Mouse (Mus musculus): ENCODE measurements around the gene Aup1.

Aup1 gene

GRCm38 (mm10) chr6:83054074-83054851 lies at the start of gene Aup1:
Gene Aup1, plus strand, starts transcription at chr6:83054521.
- DNase-seq (ENCODE audit: low spot score in 2 of 2), result peak; percentile 96 to 98

GRCm38 (mm10) chr6:83004872-83005271 lies 49.4 kb upstream of the Aup1 start:
- peak; percentile 15 to 28 for DNase-seq (ENCODE audit: low spot score in 2 of 2)

GRCm38 (mm10) chr6:83005444-83006011 lies 48.8 kb upstream of the Aup1 start:
- DNase-seq (ENCODE audit: low spot score in 2 of 2), result no peak

- no peak for DNase-seq (ENCODE audit: low spot score in 2 of 2)
Observed at GRCm38 (mm10) chr6:83006114-83006513, 48.2 kb upstream of the Aup1 start.

DNA sequence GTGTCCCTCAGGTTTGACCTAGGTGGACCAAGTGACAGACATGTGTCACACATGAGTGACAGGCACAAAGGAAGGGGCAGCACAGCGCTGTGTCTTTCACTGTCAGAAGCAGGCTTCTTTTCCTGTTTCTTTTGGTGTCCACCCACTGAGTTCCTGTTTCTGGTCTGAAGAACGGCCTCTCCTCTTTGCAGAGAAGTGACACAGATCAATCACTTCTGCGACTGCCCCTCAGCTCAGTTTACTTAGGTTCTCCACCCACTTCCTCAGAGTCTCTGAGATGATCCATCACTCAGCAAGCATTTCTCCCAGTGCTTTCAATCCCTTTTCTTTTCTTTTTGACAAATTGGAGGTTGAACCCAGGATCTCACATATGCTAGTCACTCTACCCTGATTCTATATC lies 45.7 kb upstream of the Aup1 start:
- DNase-seq (ENCODE audit: low spot score in 2 of 2), result no peak

DNA sequence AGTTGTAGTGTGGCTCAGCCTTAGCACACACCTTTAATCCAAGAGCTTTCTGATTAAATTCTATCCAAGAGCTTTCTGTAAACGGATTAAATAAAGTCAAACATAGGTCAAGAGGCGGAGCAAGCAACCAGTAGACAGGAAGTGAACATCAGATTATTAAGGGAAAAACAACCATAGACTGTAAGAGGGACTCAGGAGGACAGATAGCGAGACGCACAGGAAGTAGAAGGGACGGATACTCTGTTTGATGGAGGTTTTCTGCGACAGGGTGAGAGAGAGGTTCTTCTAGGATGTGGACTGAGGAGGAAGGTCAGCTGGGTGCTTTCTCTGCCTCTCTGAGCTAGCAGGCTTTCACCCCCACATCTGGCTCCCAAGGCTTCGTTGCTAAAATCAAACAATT lies 44.3 kb upstream of the Aup1 start:
- DNase-seq (ENCODE audit: low spot score in 2 of 2), result no peak

DNA sequence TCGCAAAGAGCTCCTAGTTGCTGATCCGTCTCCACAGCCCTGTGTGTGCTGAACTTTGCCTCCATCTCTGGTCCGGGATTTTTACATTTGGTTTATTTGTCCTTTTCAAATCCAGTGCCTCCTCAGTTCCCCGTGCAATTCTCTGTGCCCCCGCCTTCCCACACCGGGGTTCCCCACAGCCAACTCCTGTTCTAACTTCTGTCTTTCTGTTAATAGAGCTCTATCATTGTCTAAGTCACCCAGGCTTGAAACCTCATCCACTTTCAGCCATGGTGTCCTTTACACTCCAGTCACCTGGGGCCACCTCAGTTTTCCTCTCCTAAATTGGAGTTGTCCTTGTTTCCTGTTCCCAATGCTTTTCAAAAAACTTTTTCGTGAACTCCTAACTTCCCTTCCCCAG lies 43.1 kb upstream of the Aup1 start:
- no peak for DNase-seq (ENCODE audit: low spot score in 2 of 2)

DNA sequence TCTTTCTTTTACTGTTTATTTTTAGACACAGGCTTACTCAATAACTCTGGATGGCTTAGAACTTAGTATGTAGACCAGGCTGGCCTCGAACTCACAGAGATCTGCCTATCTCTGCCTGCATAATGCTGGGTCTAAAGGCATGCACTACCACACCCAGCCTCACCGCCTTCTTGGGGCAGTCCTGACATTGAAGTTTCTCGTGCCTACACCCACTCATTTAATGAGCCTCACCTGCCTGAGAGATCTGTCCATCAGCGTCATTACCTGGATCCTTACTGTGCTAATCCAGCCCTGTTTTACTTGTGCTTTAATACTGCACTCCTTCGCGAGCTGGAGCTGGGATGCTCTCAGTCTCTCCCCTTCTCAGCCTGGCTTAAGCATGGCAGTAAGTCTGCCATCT lies 42.6 kb upstream of the Aup1 start:
- DNase-seq (ENCODE audit: low spot score in 2 of 2), result no peak

- no peak for DNase-seq (ENCODE audit: low spot score in 2 of 2)
Observed at GRCm38 (mm10) chr6:83013444-83013843, 40.9 kb upstream of the Aup1 start.

DNA sequence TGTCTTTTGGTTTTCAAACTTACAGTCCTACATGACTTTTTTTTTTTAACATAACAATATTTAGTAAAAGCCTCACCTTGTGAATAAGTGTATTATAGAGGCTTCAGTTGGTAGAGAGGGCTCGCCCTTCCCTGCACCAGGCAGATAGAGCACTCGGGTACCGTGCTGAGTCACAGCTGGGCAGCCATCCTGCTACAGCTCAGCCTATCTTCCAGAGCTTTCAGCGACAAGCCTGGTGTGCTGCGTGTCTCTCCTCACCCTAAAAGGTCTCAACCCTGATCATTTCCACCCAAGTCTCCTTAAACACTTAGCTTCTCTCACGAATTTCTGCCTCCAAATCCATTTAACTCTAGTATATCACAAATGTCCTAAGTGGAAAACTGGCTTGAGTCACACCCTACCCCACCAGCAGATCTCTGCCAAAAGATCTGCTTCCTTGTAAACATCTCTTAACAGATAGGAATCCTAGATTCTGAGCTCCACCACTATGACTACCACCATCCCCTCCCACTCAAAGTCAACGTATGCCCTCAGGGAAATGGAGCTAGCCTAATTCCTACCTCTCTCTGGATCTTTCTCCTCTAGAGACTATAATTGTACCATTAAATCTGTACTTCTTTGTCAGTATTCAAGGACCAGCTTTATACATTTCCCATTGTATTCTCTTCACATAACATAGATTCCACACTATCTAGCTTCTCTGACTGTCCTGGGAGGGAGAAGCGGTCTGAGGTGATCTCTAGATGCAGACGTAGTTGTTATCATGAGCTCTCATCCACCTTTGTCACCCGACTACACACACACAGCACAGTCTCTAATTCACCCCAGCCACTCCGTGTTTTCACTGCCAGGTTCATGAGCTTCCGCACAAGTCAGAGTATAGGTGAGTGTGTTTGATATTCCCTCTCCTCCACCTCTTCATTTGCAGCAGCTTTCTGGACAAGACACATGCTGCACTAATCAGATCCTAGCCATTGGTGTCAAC lies 39.5 kb upstream of the Aup1 start:
- DNase-seq (ENCODE audit: low spot score in 2 of 2), result no peak

- DNase-seq (ENCODE audit: low spot score in 2 of 2), result no peak
Observed at GRCm38 (mm10) chr6:83015749-83016148, 38.6 kb upstream of the Aup1 start.

DNA sequence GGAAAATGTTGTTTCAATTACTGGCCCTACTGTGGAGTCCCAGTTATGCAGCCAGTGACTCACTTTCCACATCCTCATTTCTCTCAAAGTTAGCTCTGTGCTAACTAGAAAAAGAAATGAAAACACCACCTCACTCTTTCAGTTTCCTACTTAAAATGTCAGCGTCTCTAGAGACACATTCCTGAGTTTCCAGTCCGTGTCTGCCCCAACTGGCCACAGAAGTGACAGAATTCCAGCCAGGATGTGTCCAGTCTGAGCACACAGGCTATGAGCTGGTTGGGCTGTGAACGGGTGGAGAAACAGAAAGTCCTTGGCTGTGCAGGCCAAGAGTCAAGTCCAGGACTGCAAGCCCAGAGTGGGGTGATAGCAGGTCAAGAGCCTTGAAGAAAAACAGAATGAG lies 37.1 kb upstream of the Aup1 start:
- DNase-seq (ENCODE audit: low spot score in 2 of 2), result no peak

- no peak for DNase-seq (ENCODE audit: low spot score in 2 of 2)
Observed at GRCm38 (mm10) chr6:83019044-83019443, 35.3 kb upstream of the Aup1 start.

- DNase-seq (ENCODE audit: low spot score in 2 of 2), result no peak
Observed at GRCm38 (mm10) chr6:83020121-83020520, 34.2 kb upstream of the Aup1 start.

DNA sequence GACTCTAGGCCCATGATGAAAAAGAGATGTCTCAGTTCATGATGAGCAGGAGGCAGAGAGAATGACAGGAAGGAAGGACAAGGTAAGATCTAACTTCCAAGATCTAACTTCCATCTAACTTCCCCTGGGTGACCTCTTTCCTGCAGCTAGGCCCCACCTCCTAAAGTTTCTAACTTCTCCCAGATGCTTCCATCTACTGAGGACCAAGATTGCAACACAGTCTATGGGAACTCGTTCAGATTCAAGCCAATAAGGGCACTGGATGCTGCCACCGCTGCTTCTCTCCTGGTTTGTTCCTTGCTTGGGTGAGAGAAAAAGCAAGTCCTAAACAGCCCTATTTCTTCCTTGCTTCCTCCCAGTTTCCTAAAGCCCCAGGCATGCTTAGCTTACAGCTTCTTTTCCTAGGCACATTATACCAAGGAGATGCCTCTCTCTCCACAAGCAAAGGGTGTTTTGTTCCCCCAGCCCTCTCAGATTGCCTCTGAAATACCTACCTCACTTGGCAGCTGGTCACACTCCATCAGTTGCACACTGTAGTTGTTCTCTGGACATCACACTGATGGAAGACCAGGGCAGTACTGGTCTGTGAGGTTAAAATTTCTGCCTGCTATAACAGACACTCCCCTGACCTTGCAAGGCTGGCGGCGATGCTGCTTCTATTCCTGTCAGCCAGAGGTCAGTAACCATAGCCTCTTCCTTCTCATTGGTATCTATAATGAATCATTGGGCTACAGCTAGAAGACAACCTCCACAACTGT lies 33.3 kb upstream of the Aup1 start:
- DNase-seq (ENCODE audit: low spot score in 2 of 2), result no peak

DNA sequence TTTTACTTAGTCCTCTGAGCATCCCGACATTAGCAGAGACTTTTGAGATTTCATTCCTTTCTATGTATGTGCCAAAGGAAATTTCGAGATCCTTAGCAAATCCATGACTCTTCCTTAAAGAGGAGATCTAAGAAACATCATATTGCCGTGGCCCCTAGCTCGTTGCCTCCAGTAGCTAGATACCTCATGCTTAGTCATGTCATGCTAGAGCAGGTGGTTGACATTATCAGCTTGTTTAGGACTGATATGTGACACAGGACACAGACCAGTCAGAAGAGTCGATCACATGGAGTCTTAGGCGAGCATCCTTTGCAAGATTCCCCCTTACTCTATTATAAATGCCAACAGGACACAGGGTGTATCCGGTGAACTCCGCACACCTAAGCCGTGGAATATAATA lies 31.3 kb upstream of the Aup1 start:
- no peak for DNase-seq (ENCODE audit: low spot score in 2 of 2)

DNA sequence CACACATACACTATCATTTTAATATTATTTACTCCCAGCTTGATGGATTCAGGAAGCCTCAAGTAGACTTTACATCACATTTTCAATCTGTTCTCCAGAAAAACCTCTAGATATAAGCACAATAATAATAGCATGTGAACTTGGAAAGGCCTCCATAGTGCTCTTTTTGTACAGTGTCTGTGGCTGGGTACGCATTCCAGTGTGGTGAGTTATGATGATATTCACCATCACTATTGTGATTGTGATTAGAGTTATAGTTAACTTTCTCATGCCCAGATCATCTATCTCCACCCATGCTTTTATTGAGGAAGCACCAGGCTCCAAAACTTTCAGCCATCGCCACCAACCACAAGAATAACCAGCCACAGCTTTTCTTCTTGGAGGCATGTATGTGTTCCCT lies 30.5 kb upstream of the Aup1 start:
- DNase-seq (ENCODE audit: low spot score in 2 of 2), result no peak

DNA sequence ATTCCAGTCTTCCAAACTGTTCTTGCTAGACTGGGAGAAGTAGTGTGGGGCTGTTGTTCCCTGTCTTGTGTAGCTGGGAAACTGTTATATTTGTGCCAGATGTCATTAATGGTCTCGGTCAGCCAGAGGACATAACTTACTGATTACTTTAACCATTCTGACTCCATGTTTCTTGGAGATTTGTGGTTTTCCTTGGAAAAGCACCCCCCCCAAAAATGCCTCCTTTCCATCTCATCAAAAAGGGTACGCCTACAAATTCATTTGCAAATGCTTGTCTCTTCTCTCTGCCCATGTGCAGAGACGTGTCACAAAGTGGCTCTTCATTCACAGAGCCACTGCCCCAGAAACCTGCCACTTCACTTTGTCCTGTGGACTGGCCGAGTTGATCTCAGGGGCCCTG lies 29.9 kb upstream of the Aup1 start:
- no peak for DNase-seq (ENCODE audit: low spot score in 2 of 2)

- no peak for DNase-seq (ENCODE audit: low spot score in 2 of 2)
Observed at GRCm38 (mm10) chr6:83025221-83025620, 29.1 kb upstream of the Aup1 start.

DNA sequence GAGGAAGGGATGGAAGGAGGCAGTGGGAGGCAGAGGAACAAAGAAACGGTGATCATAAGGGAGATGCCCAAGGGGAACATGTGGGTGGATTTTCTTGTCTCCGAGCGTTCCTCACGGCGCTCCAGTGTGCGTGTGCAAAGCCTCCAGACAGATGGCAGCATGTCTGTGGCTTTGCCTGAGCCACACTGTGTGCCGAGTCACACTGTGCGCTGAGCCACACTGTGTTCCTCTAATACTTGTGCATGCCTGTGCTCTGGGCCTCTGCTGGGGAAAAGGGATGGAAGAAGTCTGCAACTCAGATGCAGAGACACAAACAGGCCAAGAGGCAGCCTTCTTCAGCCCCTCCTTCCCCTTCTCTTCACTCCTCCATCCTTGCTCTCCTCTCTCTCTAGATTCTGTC lies 27.0 kb upstream of the Aup1 start:
- DNase-seq (ENCODE audit: low spot score in 2 of 2), result no peak

DNA sequence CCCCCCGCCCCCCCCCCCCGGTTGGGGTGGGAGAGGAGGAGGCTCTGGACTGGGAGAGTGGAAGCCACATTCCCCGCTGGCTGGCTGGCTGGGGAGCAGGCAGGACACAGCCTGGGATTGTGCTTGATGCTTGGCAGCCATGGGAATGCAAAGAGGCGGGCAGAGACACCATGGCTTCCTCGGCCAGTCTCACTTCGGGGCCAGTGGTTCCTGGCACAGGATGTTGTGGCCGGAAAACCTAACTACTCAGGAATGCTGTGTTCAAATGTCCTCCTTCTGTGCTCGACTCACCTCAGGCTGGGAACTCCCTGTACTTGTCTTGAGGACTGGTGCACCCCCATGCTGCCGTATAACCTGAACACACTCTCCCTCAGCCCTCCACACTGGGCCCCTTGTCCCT lies 26.6 kb upstream of the Aup1 start:
- no peak for DNase-seq (ENCODE audit: low spot score in 2 of 2)

DNA sequence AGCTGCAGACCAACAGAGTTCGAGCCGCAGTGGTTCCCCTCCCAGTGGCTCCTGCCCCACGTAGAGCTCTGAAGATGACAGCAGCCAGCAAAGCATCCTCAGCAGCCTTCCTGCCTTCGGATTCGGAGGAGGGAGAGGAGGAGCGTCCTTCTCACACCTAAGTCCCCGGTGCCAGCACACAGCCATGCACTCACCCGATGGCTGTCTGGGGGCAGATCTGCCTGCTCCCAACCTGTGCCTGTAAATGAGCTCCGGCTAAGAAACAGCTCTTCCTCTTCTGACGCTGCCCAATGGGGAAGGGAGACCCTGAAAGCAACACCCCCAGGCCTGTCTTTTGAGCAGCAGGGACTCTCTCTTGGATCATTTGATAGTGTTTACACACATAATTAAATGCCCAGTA lies 24.5 kb upstream of the Aup1 start:
- no peak for DNase-seq (ENCODE audit: low spot score in 2 of 2)
